Mouse (Mus musculus): ENCODE data around the gene Olfr1254.

GRCm38 (mm10) chr2:89799583-89799982 is 6.2 kb upstream of the Olfr1254 start:
- TF ChIP-seq CTCF (IDR thresholded peaks at IDR 0.05; ENCODE audit: low read depth) (peak; percentile 30; the same call in 1 of the 2 replicates), EP300 (optimal IDR thresholded peaks at IDR 0.05) (no peak)

Data from stomach, postnatal 0 days (tissue).